Mouse (Mus musculus) lung, adult 2 months (tissue): ENCODE data around the gene Fmo6.

Source experiments
- CTCF ChIP-seq: fragments of 200-500 bp; IDR thresholded peaks from 2 replicates; pipeline ENCODE4 v1.5.1; 2011; ENCODE audit warnings: mild to moderate bottlenecking, low read length, control low read depth; ENCODE audit not compliant: insufficient read depth
- POLR2A ChIP-seq: fragments of 200-500 bp; IDR thresholded peaks from 2 replicates; pipeline ENCODE4 v1.6.1; 2011; ENCODE audit warnings: low read depth, mild to moderate bottlenecking, control low read depth, low read length, borderline replicate concordance; ENCODE audit errors: extremely low read depth

DNA sequence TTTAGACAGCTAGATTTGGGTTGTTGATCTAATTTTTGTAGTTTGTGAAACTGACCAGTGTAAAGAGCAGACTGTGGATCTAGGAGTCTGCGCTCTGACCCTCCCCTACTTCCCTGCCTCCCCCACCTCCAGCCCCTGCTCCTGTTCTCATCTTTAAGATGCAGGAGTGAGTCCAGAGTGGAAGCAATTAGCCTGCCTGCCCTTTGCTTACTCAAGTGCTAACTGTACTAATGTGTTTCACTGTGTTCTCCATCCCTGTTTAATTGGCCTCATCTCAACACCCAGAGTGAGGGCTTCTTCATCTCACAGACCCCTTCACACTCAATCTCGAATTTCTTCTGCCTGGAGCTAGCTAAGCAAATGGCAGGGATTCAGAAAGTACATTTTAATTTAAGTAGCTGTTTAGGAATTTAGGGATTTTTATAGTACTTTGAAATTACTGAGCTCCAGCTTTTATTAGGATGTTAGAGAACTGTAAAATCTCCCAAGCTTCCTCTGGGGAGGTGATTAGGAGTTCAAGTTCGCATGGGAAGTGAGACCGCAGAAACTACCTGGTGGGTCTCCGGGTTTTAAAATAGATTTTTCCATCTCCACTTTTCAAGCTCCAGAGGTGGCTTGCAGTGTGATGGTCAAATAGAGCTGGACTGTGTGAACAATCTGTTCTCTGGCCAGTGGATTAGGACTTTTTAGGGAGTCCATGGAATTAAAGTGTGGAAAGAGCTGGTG, 818 bp upstream of the Fmo6 start:
- TF ChIP-seq CTCF (no peak), POLR2A (no peak)
